Mouse (Mus musculus) lung, adult 2 months (tissue): ENCODE measurements around the gene Clec10a. TPM values are rescaled to one million over a fixed set of nuclear protein-coding genes. Genes with fewer than 3 reads are reported as not detected.
A peak's percentile ranks its signal among the peaks of the same experiment; 100 is the strongest.
"Not testable (repeated sequence)": the region's sequence is repeated elsewhere in the genome, so short reads cannot be mapped to it uniquely, and the experiment has no call there.

Source experiments
- DNase-seq: peaks from one replicate; pipeline ENCODE4 v3.0.0; 2022
- H3K4me1 ChIP-seq: fragments of 200-500 bp; 2 replicates; pipeline ENCODE4 v1.6.1; 2011; ENCODE audit warnings: low read length; ENCODE audit not compliant: control insufficient read depth, insufficient read depth
- H3K4me3 ChIP-seq: fragments of 200-500 bp; replicated peaks from 2 replicates; pipeline ENCODE3; 2011; ENCODE audit warnings: low read depth, mild to moderate bottlenecking, control low read depth, low read length; ENCODE audit errors: extremely low read depth
- CTCF ChIP-seq: fragments of 200-500 bp; IDR thresholded peaks from 2 replicates; pipeline ENCODE4 v1.5.1; 2011; ENCODE audit warnings: mild to moderate bottlenecking, low read length, control low read depth; ENCODE audit not compliant: insufficient read depth
- POLR2A ChIP-seq: fragments of 200-500 bp; IDR thresholded peaks from 2 replicates; pipeline ENCODE4 v1.6.1; 2011; ENCODE audit warnings: low read depth, mild to moderate bottlenecking, control low read depth, low read length, borderline replicate concordance; ENCODE audit errors: extremely low read depth
- WGBS: fragments of 180-500 bp; shearing (Covaris S2); methylation state at CpG from one replicate; pipeline ENCODE4 v1.1.7; 2018; 5-methylcytosine and 5-hydroxymethylcytosine counted together
- polyA plus RNA-seq: library from polyadenylated mRNA; depleted of rRNA; stranded (reverse); fragments of >200 nt; gene quantifications from 2 replicates; pipeline ENCODE4 v1.2.3, GENCODE M21; 2012

Clec10a gene
- polyA plus RNA-seq, 1 experiment: 4.2 TPM

GRCm38 (mm10) chr11:70165972-70166921 lies 10.2 kb downstream of the Clec10a start:
- DNase-seq: no peak
- WGBS: 67% methylated on average over 16 of the region's 16 CpGs
- H3K4me1 ChIP-seq: peaks cover 2% of the 10 kb centered on the region; the same call in 1 of the 2 replicates
- TF ChIP-seq POLR2A (no peak), CTCF (no peak)
- no peak overlapping the region for H3K4me3 ChIP-seq

- Histone ChIP-seq H3K4me1 (no peaks in the 10 kb centered on the region), H3K4me3 (no peak overlapping the region)
- TF ChIP-seq POLR2A: no peak
- TF ChIP-seq CTCF: no peak
- 64% methylated on average over 7 of the region's 7 CpGs for whole genome bisulfite sequencing
- no peak for DNase-seq
Measured at GRCm38 (mm10) chr11:70168136-70168535, 12.1 kb downstream of the Clec10a start.

- WGBS: 84% methylated on average over 7 of the region's 7 CpGs
- DNase-seq, H3K4me3 ChIP-seq: not testable (repeated sequence)
Measured at GRCm38 (mm10) chr11:70169471-70169870, 13.5 kb downstream of the Clec10a start.

GRCm38 (mm10) chr11:70170291-70170690 lies 14.3 kb downstream of the Clec10a start:
- TF ChIP-seq CTCF (no peak), POLR2A (no peak)
- no peak overlapping the region for H3K4me3 ChIP-seq
- no peaks in the 10 kb centered on the region for H3K4me1 ChIP-seq
- no peak for DNase-seq
- WGBS: 76% methylated on average over 7 of the region's 7 CpGs

More at GRCm38 (mm10) chr11:70169471-70169870, 13.5 kb downstream of the Clec10a start:
- H3K4me1 ChIP-seq: not testable (repeated sequence)

GRCm38 (mm10) chr11:70171181-70171580 lies 15.2 kb downstream of the Clec10a start:
- TF ChIP-seq POLR2A: no peak
- TF ChIP-seq CTCF: no peak
- 76% methylated on average over 7 of the region's 7 CpGs for WGBS
- DNase-seq: no peak
- Histone ChIP-seq H3K4me3 (no peak overlapping the region), H3K4me1 (no peaks in the 10 kb centered on the region)

- TF ChIP-seq CTCF (peak; percentile 56), POLR2A (no peak)
- Histone ChIP-seq H3K4me3 (no peak overlapping the region), H3K4me1 (no peaks in the 10 kb centered on the region)
- peak; percentile 23 for DNase-seq
- 43% methylated on average over 3 of the region's 3 CpGs for WGBS
Measured at GRCm38 (mm10) chr11:70171847-70172246, 15.8 kb downstream of the Clec10a start.

GRCm38 (mm10) chr11:70172298-70172697 lies 16.3 kb downstream of the Clec10a start:
- TF ChIP-seq POLR2A (no peak), CTCF (no peak)
- 55% methylated on average over 5 of the region's 5 CpGs for WGBS
- no peak for DNase-seq
- no peak overlapping the region for H3K4me3 ChIP-seq
- no peaks in the 10 kb centered on the region for H3K4me1 ChIP-seq

GRCm38 (mm10) chr11:70174491-70174890 lies 18.5 kb downstream of the Clec10a start:
- DNase-seq: no peak
- H3K4me3 ChIP-seq: no peak overlapping the region
- WGBS: 70% methylated on average over 4 of the region's 4 CpGs
- TF ChIP-seq CTCF: no peak
- no peak for TF ChIP-seq POLR2A
- H3K4me1 ChIP-seq: no peaks in the 10 kb centered on the region

GRCm38 (mm10) chr11:70177647-70178046 lies 21.6 kb downstream of the Clec10a start:
- WGBS: 69% methylated on average over 8 of the region's 8 CpGs
- no peaks in the 10 kb centered on the region for H3K4me1 ChIP-seq
- 0 out of 2 replicates have a peak, but pooled peaks have one; percentile 12 for TF ChIP-seq CTCF
- no peak for TF ChIP-seq POLR2A
- H3K4me3 ChIP-seq: no peak overlapping the region
- no peak for DNase-seq

GRCm38 (mm10) chr11:70178311-70178710 lies 22.3 kb downstream of the Clec10a start:
- TF ChIP-seq POLR2A: no peak
- no peak for TF ChIP-seq CTCF

More at GRCm38 (mm10) chr11:70178311-70178710, 22.3 kb downstream of the Clec10a start:
- no peak for DNase-seq
- WGBS: 86% methylated on average over 11 of the region's 11 CpGs
- Histone ChIP-seq H3K4me3 (no peak overlapping the region), H3K4me1 (no peaks in the 10 kb centered on the region)
